ENCODE assay signal across 15 mouse cellular contexts in genomic region chr2:77910216-77910615, GRCm38 (mm10).
"Had no signal": no experiment of that assay in that cellular context is flagged by ENCODE, and none has a peak within 500 bp of the region (broad histone marks: within the 10 kb centered on the region; RNA-seq: fewer than 3 reads in every experiment).

No protein-coding gene starts in this region.

- DNase-seq: liver, postnatal 0 days; lung, adult 2 months; lung, postnatal 14 days; lung, postnatal 36 days; midbrain, embryonic 14.5 days; retina, postnatal 1 day; right cerebral cortex, adult 18-20 months; right cerebral cortex, postnatal 25 days; right cerebral cortex, postnatal 4 days; spleen, adult 18-20 months; thymus, adult 2 months; thymus, postnatal 25 days; thymus, postnatal 4 days had no signal

- ATAC-seq: liver, postnatal 0 days; lung, postnatal 0 days; midbrain, embryonic 16.5 days had no signal
